10 mouse cellular contexts compared by ENCODE assay signal in the genomic region with DNA sequence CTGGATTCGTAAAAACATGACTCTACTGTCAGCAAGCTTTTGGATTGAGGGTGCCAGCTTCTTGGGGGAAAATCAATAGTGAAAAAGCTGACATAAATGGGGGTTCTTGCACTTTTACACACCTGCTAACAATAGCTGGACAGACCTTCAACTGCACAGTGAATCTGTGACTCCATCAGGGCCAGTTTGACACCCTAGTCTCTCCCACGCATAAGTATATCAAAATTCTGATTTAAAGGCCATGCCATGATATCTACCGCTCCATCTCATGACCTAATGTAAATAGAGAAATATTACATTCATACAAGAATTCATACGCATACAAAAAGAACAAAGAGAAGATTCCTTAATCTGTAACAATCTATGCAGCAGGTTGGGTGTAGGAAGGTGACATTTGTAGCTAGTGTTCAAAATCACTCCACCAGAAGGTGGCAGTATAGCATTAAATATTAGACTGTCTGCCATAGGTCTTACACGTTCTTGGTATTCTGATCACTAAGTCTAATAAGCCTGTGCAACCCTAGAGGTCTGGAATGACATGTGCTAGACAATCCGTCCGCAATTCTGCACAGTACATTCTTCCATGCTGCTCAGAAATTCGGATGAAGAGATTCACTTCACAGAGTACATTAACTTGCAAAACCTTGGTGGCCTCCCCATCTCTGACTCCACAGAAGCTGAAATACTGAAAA. TPM values are rescaled to one million over a fixed set of nuclear protein-coding genes. Genes with fewer than 3 reads are reported as not detected.
DNase-seq lines count a peak whose midpoint lies in the region; ATAC-seq and TF ChIP-seq lines count a peak whose summit lies in the region.
"Had no signal": no experiment of that assay in that cellular context is flagged by ENCODE, and none has a peak within 500 bp of the region (broad histone marks: within the 10 kb centered on the region; RNA-seq: fewer than 3 reads in every experiment).

No protein-coding gene starts in this region.

- 0 out of 2 replicates have a peak, but pooled peaks cover 4% of the 10 kb centered on the region for H3K27me3 ChIP-seq in G1E (ENCODE audit: insufficient read depth, low read length)
- 0 out of 2 replicates have a peak, but pooled peaks cover 3% of the 10 kb centered on the region for H3K27me3 ChIP-seq in lung, postnatal 0 days (replicated peaks; ENCODE audit: insufficient read depth, low read length)
- no peaks in the 10 kb centered on the region for H3K27me3 ChIP-seq in splenic B cell, adult 2 months (ENCODE audit: control insufficient read depth, insufficient read depth, low read length, poor library complexity, severe bottlenecking)

- TF ChIP-seq EP300 in lung, postnatal 0 days (IDR thresholded peaks at IDR 0.05) = no peak

- no peak overlapping the region for H3K27ac ChIP-seq in cortical plate, adult 2 months (ENCODE audit: insufficient read depth, low read length)
- H3K27ac ChIP-seq in lung, postnatal 0 days (ENCODE audit: low read length) = no peak overlapping the region

- DNase-seq in adrenal gland, adult 2 months = peak; percentile 25
- no peak for DNase-seq in adrenal gland, adult 8-10 months
- DNase-seq in G1E (ENCODE audit: low spot score) = peak; percentile 5
- DNase-seq in heart, postnatal 10 days = peak; percentile 57 to 73
- DNase-seq in layer of hippocampus, adult 11-12 months (ENCODE audit: low spot score) = peak; percentile 85
- DNase-seq in lung, postnatal 0 days (ENCODE audit: low spot score) = peak; percentile 89
- peak; percentile 78 for DNase-seq in splenic B cell, adult 2 months (ENCODE audit: low read depth, low spot score)

- H3K9me3 ChIP-seq in G1E (replicated peaks) = peaks cover 4% of the 10 kb centered on the region; the same call in 1 of the 2 replicates
- no peaks in the 10 kb centered on the region for H3K9me3 ChIP-seq in lung, postnatal 0 days (ENCODE audit: low read length)

- TF ChIP-seq CTCF in G1E (IDR thresholded peaks at IDR 0.05; ENCODE audit: low read depth, low read length) = no peak
- peak; percentile 32; the same call in 1 of the 2 replicates for TF ChIP-seq CTCF in cortical plate, adult 2 months (IDR thresholded peaks at IDR 0.05; ENCODE audit: extremely low read depth, insufficient read depth, low read length)
- TF ChIP-seq CTCF in lung, postnatal 0 days (IDR thresholded peaks at IDR 0.05) = peak; percentile 78

- ATAC-seq in G1E (ENCODE audit: extremely low read depth, insufficient number of reproducible peaks, low FRiP score, poor library complexity, severe bottlenecking) = peak; percentile 54; the same call in 1 of the 2 replicates
- ATAC-seq in lung, postnatal 0 days = peak; percentile 70

- WGBS in lung, postnatal 0 days = 26% methylated on average over 8 of the region's 8 CpGs

- no peak for TF ChIP-seq POLR2A in cortical plate, adult 2 months (IDR thresholded peaks at IDR 0.05; ENCODE audit: extremely low read depth, insufficient read depth, low read length)

- intact Hi-C loops in heart, postnatal 10 days (cut with DNase I) = loop anchor here (1.0 to 10.0 kb wide), 3 partner anchors 81 to 766 kb away; partner anchors contain the start of gene Sfrp2

- no peak overlapping the region for H3K9ac ChIP-seq in lung, postnatal 0 days (replicated peaks; ENCODE audit: low read depth)

- no peak overlapping the region for H3K4me2 ChIP-seq in lung, postnatal 0 days (replicated peaks; ENCODE audit: low read depth, low read length)

- H3K4me1 ChIP-seq in G1E (ENCODE audit: insufficient read depth, low read depth, low read length) = no peaks in the 10 kb centered on the region
- no peaks in the 10 kb centered on the region for H3K4me1 ChIP-seq in cortical plate, adult 2 months (ENCODE audit: control insufficient read depth, insufficient read depth, low read length)
- H3K4me1 ChIP-seq in lung, postnatal 0 days (ENCODE audit: insufficient read depth, low read depth, low read length) = no peaks in the 10 kb centered on the region; the same call in 1 of the 2 replicates

- no peak overlapping the region for H3K4me3 ChIP-seq in G1E (ENCODE audit: low read depth, low read length)
- no peak overlapping the region for H3K4me3 ChIP-seq in cortical plate, adult 2 months (ENCODE audit: insufficient read depth, low read length)
- no peak overlapping the region for H3K4me3 ChIP-seq in lung, postnatal 0 days (ENCODE audit: low read depth, low read length)

- H3K36me3 ChIP-seq in G1E (replicated peaks) = no peaks in the 10 kb centered on the region
- no peaks in the 10 kb centered on the region for H3K36me3 ChIP-seq in lung, postnatal 0 days (ENCODE audit: insufficient read depth, low read length)
- no peaks in the 10 kb centered on the region for H3K36me3 ChIP-seq in splenic B cell, adult 2 months (ENCODE audit: control insufficient read depth, insufficient read depth, low read length, poor library complexity, severe bottlenecking)

RNA-seq across cellular contexts. Expression of gene Fgg, which starts 8.6 kb away (rescaled TPM):
- 10 to 100 TPM in 1 of 2 experiments, under 1 TPM in 1; 0.38 to 10.9 TPM for total RNA-seq in adrenal gland, adult 2 months (2021)
- polyA plus RNA-seq in adrenal gland, adult 2 months (2012; rRNA removed) = 0.63 TPM in 1 of 2 replicates, not detected in the other
- total RNA-seq in adrenal gland, adult 8-10 months (2022) = 1 to 10 TPM in 1 of 4 experiments, under 1 TPM in 2, not detected in 1; 0.21 to 1.2 (median 0.67) TPM
- total RNA-seq in G1E (2014; fragmentation: Nextera tagmentation) (not detected in 2 replicates), G1E (2017) (0.06 and 0.11 TPM in 2 replicates)
- not detected in 2 replicates for polyA plus RNA-seq in G1E (2012)
- not detected in 2 replicates for polyA plus RNA-seq in cortical plate, adult 2 months (2012; rRNA removed)
- not detected for total RNA-seq in heart, postnatal 10 days (2021)
- polyA plus RNA-seq in lung, postnatal 0 days (2015; fragmentation: Nextera tagmentation; extraction: Ambion mirVana) = 1.4 and 2.4 TPM in 2 replicates
- total RNA-seq: left cerebral cortex, postnatal 36 days had no signal
- polyA plus RNA-seq: C2C12 had no signal

RNA-seq across cellular contexts. Expression of gene Fga, which starts 27.0 kb away (rescaled TPM):
- 10 to 100 TPM in 1 of 2 experiments, under 1 TPM in 1; 0.66 to 13.3 TPM for total RNA-seq in adrenal gland, adult 2 months (2021)
- 0.12 TPM in 1 of 2 replicates, not detected in the other for polyA plus RNA-seq in adrenal gland, adult 2 months (2012; rRNA removed)
- total RNA-seq in adrenal gland, adult 8-10 months (2022) = 1 to 10 TPM in 1 of 4 experiments, under 1 TPM in 1, not detected in 2; 0.93 to 1.6 TPM
- total RNA-seq in G1E (2014; fragmentation: Nextera tagmentation) = not detected in 2 replicates
- 0.05 and 0.17 TPM in 2 replicates for total RNA-seq in G1E (2017)
- polyA plus RNA-seq in G1E (2012) = not detected in 2 replicates
- polyA plus RNA-seq in cortical plate, adult 2 months (2012; rRNA removed) = not detected in 2 replicates
- under 1 TPM in 1 of 2 experiments, not detected in 1; 0.12 TPM for total RNA-seq in heart, postnatal 10 days (2021)
- polyA plus RNA-seq in lung, postnatal 0 days (2015; fragmentation: Nextera tagmentation; extraction: Ambion mirVana) = 0.50 and 0.52 TPM in 2 replicates
- total RNA-seq: left cerebral cortex, postnatal 36 days had no signal
- polyA plus RNA-seq: C2C12 had no signal

RNA-seq across cellular contexts. Expression of gene Fgb, which starts 50.7 kb away (rescaled TPM):
- total RNA-seq in adrenal gland, adult 2 months (2021) = 1 to 10 TPM in 1 of 2 experiments, under 1 TPM in 1; 0.28 to 5.6 TPM
- polyA plus RNA-seq in adrenal gland, adult 2 months (2012; rRNA removed) = 0.11 TPM in 1 of 2 replicates, not detected in the other
- total RNA-seq in adrenal gland, adult 8-10 months (2022) = under 1 TPM in 3 of 4 experiments, not detected in 1; 0.10 to 0.46 (median 0.26) TPM
- total RNA-seq in G1E (2014; fragmentation: Nextera tagmentation) (not detected in 2 replicates), G1E (2017) (0.06 and 0.11 TPM in 2 replicates)
- not detected in 2 replicates for polyA plus RNA-seq in G1E (2012)
- 0.04 TPM in 1 of 2 replicates, not detected in the other for polyA plus RNA-seq in cortical plate, adult 2 months (2012; rRNA removed)
- under 1 TPM in 1 of 2 experiments, not detected in 1; 0.07 TPM for total RNA-seq in heart, postnatal 10 days (2021)
- polyA plus RNA-seq in lung, postnatal 0 days (2015; fragmentation: Nextera tagmentation; extraction: Ambion mirVana) = 0.25 and 0.31 TPM in 2 replicates
- total RNA-seq: left cerebral cortex, postnatal 36 days had no signal
- polyA plus RNA-seq: C2C12 had no signal

RNA-seq across cellular contexts. Expression of gene Plrg1, which starts 56.4 kb away (rescaled TPM):
- total RNA-seq in adrenal gland, adult 2 months (2021) = 10 to 100 TPM; 49.0 to 50.2 TPM
- 12.4 and 16.0 TPM in 2 replicates for polyA plus RNA-seq in adrenal gland, adult 2 months (2012; rRNA removed)
- 10 to 100 TPM; 46.5 to 54.5 (median 49.4) TPM for total RNA-seq in adrenal gland, adult 8-10 months (2022)
- total RNA-seq in G1E (2014; fragmentation: Nextera tagmentation) = 83.2 and 99.5 TPM in 2 replicates
- total RNA-seq in G1E (2017) = 121 and 122 TPM in 2 replicates
- 6.6 and 6.7 TPM in 2 replicates for polyA plus RNA-seq in G1E (2012)
- polyA plus RNA-seq in cortical plate, adult 2 months (2012; rRNA removed) = 45.0 TPM in 2 replicates
- total RNA-seq in heart, postnatal 10 days (2021) = 10 to 100 TPM; 32.2 to 32.6 TPM
- 54.5 and 57.8 TPM in 2 replicates for polyA plus RNA-seq in lung, postnatal 0 days (2015; fragmentation: Nextera tagmentation; extraction: Ambion mirVana)
